Mouse (Mus musculus): ENCODE measurements around the gene Smg9. TPM values are rescaled to one million over a fixed set of nuclear protein-coding genes. Genes with fewer than 3 reads are reported as not detected.
A peak's percentile ranks its signal among the peaks of the same experiment; 100 is the strongest.

The Smg9 gene
- polyA plus RNA-seq, 1 experiment from 2014 or later = 30.6 TPM

DNA sequence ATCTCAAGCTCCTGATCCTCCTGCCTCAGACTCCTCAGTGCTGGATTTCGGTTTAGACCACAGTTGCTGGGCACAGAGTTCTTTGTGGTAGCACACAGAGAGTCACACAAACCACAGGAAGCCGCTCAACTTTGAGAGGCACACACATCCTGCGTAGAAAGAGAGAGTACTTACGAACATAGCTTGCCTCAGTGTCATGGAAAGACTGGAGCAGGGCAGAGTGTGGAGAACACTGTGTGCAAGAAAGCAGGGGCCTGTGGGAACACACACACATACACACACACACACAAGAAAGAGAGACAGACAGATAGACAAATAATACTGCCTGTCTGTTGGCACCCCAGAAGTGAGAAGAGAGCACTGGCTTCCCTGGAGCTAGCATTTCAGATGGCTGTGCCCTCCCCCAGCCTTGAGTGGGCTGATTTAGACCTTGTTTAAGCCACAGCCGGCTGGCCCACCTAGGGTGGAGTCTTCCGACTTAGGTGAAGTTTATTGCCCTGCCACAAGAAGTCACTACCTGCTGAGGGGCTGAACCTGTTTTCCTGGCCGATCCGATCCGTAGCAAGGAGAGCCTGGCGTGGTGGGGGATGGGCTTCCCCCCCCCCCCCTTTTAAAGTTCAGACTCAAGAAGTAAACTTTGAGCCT lies 58.4 kb downstream of the Smg9 start:
- no peaks in the 10 kb centered on the region for H3K9me3 ChIP-seq
- H3K27ac ChIP-seq = no peak overlapping the region
- no peak overlapping the region for H3K4me2 ChIP-seq (replicated peaks)
- H3K4me3 ChIP-seq = no peak overlapping the region
- ATAC-seq (ENCODE audit: low FRiP score, low read depth) = no peak
- no peaks in the 10 kb centered on the region for H3K27me3 ChIP-seq (replicated peaks)
- no peaks in the 10 kb centered on the region for H3K36me3 ChIP-seq
- 68% methylated on average over 10 of the region's 10 CpGs for WGBS
- H3K9ac ChIP-seq = no peak overlapping the region
- peaks cover 7% of the 10 kb centered on the region for H3K4me1 ChIP-seq

DNA sequence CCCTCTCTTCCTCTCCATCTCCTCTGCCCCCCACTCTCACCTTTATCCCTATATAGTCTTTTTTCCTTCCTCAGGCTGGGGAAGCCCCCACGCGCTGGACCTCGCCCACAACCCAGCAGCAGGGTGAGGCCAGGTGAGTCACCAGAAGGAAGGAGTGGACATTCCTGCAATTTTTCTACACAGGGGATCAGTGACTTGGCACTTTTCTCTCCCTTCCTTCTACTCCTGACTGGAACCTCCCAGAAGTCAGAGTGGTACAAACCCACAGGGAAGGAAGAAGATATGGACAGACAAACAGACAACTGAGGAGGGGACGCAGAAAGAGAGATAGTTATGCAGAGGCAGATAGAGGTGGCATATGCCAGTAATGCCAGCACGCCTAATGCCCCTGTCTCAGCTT lies 60.0 kb downstream of the Smg9 start:
- no peak for ATAC-seq (ENCODE audit: low FRiP score, low read depth)
- H3K9ac ChIP-seq = no peak overlapping the region
- H3K27me3 ChIP-seq (replicated peaks) = no peaks in the 10 kb centered on the region
- no peak overlapping the region for H3K4me2 ChIP-seq (replicated peaks)
- H3K36me3 ChIP-seq = no peaks in the 10 kb centered on the region
- H3K4me3 ChIP-seq = no peak overlapping the region
- no peaks in the 10 kb centered on the region for H3K9me3 ChIP-seq
- 85% methylated on average over 5 of the region's 5 CpGs for WGBS
- H3K27ac ChIP-seq = no peak overlapping the region
- peaks cover 11% of the 10 kb centered on the region for H3K4me1 ChIP-seq

DNA sequence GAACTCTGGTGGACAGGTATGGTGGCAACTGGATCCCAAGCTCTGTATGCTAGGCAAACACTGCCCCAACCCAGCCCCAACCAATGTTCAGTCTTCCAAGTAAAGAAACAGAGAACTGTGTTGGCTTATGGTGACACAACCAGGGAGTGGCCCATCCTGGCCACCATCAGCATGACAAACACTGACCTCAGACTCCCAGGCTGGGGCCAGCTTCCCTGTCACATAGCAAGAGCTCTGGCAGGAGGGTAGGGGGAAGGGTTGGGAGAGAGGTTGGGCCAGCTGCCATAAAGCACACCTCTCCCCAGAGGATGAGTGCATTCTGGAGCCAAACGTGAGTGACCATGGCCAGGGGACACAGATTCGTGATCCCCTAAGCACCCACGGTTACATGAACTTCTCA lies 60.4 kb downstream of the Smg9 start:
- no peak overlapping the region for H3K4me2 ChIP-seq (replicated peaks)
- ATAC-seq (ENCODE audit: low FRiP score, low read depth) = no peak
- H3K9me3 ChIP-seq = no peaks in the 10 kb centered on the region
- WGBS = 58% methylated on average over 3 of the region's 3 CpGs
- no peak overlapping the region for H3K27ac ChIP-seq
- no peak overlapping the region for H3K9ac ChIP-seq
- peaks cover 11% of the 10 kb centered on the region for H3K4me1 ChIP-seq
- no peak overlapping the region for H3K4me3 ChIP-seq
- no peaks in the 10 kb centered on the region for H3K36me3 ChIP-seq
- no peaks in the 10 kb centered on the region for H3K27me3 ChIP-seq (replicated peaks)

DNA sequence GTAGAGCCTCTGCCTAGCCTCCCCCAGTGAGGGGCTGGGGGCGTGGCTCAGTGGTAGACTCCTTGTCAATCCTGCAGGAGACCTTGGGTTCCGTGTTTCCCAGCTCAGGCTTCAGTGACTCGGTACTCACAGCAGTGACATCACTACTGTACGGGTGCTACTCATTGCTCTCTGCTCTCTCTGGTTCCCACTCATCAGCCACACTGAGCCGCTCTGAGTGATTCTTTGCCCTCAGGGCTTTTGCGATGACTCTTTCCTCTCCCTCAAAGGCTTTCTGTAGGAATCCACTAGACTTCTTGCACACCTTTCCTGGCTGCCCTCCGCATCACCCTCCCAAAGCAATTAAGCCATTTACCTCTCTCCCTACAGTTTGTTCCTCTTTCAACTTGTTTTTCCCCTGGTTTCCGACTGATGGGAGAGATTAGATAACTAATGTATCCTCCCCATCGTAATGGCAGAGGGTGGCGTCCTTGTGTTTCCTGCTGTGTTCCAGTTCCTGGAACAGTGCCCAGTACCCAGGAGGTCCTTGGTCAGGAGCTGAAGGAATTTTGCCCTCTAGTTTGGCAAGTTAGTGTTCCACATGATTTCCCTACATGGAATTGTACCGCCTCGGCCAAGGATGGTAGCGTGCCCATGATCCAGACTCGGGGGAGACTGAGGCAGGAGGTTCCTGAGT lies 62.1 kb downstream of the Smg9 start:
- Histone ChIP-seq H3K27me3 (replicated peaks) (no peaks in the 10 kb centered on the region), H3K4me2 (replicated peaks) (no peak overlapping the region), H3K9ac (no peak overlapping the region), H3K36me3 (no peaks in the 10 kb centered on the region), H3K4me1 (peaks cover 11% of the 10 kb centered on the region), H3K9me3 (no peaks in the 10 kb centered on the region), H3K4me3 (no peak overlapping the region), H3K27ac (no peak overlapping the region)
- ATAC-seq (ENCODE audit: low FRiP score, low read depth) = no peak
- 68% methylated on average over 14 of the region's 14 CpGs for WGBS

DNA sequence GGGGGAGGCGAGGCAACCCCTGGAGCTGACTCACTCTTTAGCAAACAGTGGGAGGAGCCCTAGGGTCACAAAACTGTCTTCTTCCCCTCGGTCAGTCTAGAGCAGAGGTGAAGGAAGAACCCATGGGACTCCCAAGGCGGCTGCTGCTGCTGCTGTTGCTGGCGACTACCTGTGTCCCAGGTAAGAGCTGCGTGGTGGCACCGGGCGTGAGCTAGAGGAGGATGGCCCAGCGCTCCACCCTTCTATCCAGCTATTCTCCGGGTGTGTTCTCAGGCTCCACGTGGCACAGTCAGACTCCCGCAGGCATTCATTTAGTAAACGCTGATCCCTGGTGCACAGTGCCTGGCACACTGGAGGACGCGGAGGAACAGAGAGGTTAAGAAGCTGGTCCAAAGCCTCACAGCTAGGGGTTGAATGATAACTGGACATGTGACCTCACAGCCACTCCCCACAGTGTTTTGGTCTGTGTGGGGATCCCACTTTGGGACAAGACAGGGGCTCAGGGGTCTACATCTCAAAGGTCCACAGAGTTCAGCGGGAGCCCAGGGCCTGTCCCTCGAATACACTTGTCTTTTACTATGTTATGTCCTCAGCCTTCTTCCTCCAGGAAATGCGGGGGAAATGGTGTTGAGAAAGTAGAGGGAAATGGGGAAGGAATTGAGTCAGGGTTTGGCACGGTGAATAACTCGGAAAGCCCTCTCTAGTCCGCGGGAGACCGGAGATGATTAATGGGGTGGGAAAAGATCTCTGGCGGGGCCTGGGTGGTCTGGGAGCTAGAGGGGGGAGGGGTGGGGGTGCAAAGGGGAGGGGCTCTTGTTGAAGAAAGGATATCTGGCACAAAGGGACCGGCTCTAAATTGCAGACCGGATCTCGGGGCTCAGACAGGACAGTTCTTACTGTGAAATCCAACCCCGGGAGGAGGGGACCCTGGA lies 63.2 kb downstream of the Smg9 start, which contains the start of gene Plaur:
Gene Plaur (plus strand): TSS at position 97 of the 932 bp plus-strand sequence.
- no peak within 1 kb of the TSS for H3K4me3 ChIP-seq
- WGBS = 9% methylated on average over 27 of the region's 27 CpGs
- H3K27ac ChIP-seq = no peak within 1 kb of the TSS

DNA sequence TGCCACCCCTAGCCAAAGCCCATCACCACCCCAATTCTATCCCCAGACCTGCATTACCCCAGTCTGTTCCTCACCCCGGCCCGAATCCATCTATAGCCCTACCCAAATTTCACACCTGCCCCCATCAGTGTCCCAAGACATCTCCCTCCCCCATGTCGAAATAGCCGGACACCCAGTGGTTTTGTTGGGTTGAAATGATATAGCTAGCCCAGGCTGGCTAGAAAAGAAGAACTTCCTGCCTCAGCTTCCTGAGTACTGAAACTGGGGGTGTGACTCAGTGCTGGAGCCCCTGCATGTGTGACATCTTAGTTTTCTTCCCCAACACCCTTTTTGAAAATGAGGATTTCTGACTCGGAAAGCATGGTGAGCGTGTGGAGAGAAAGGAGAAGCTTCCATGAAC lies 67.4 kb downstream of the Smg9 start:
- WGBS = 93% methylated on average over 6 of the region's 6 CpGs
- no peak for ATAC-seq (ENCODE audit: low FRiP score, low read depth)
- no peak overlapping the region for H3K9ac ChIP-seq

More for the DNA sequence above, 63.2 kb downstream of the Smg9 start, which contains the start of gene Plaur:
- ATAC-seq (ENCODE audit: low FRiP score, low read depth) = peak; percentile 63
- Histone ChIP-seq H3K36me3 (no peaks in the 10 kb centered on the region), H3K27me3 (replicated peaks) (no peaks in the 10 kb centered on the region), H3K4me1 (peaks cover 11% of the 10 kb centered on the region), H3K9ac (no peak within 1 kb of the TSS), H3K9me3 (no peaks in the 10 kb centered on the region), H3K4me2 (replicated peaks) (peak within 1 kb of the TSS; percentile 42)

DNA sequence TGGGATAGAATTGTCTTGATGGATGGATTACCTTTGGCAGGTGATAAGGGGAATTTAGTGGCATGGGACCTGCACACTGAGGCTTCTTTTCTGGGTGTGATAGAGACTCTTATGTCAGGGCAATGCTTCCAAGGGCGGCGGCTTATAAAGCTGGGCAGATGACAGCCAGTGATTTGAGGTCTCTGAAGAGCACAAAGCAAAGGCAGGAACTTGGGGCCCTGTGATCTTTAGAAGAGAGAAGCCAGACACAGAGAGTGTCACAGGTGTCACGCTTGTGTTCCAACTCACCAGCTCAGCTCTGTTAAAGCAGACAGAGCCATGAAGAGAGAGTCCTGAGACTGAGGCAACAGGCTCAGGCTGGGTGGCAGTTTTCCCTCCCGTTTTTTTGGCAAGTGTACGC lies 68.5 kb downstream of the Smg9 start:
- H3K4me1 ChIP-seq = peaks cover 4% of the 10 kb centered on the region; the same call in 1 of the 2 replicates
- no peak overlapping the region for H3K4me2 ChIP-seq (replicated peaks)
- H3K36me3 ChIP-seq = no peaks in the 10 kb centered on the region
- H3K27me3 ChIP-seq (replicated peaks) = no peaks in the 10 kb centered on the region
- no peak overlapping the region for H3K27ac ChIP-seq
- no peak overlapping the region for H3K9ac ChIP-seq
- 83% methylated on average over 5 of the region's 5 CpGs for WGBS
- H3K4me3 ChIP-seq = no peak overlapping the region
- 0 out of 2 replicates have a peak, but pooled peaks cover 3% of the 10 kb centered on the region for H3K9me3 ChIP-seq
- no peak for ATAC-seq (ENCODE audit: low FRiP score, low read depth)

More for the DNA sequence above, 67.4 kb downstream of the Smg9 start:
- Histone ChIP-seq H3K4me3 (no peak overlapping the region), H3K36me3 (no peaks in the 10 kb centered on the region), H3K4me1 (peaks cover 11% of the 10 kb centered on the region), H3K27me3 (replicated peaks) (no peaks in the 10 kb centered on the region), H3K9me3 (0 out of 2 replicates have a peak, but pooled peaks cover 3% of the 10 kb centered on the region), H3K27ac (no peak overlapping the region), H3K4me2 (replicated peaks) (no peak overlapping the region)

DNA sequence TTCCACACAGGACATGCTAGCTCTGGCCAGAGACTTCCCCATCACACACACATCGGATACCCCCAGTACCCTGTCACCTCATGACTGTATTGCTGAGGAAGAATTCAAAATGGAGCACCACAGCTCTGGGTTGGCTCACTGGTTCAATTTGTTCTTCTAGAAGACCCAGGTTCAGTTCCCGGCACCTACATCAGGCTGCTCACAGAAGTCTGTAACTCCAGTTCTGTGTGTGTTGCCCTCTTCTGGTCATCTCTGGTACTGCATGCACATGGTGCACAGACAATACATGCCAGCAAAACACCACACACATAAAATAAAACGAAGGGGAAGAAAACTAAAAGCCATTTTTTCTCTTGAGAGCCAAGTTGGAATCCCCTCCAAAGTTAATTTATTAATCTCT lies 69.7 kb downstream of the Smg9 start:
- WGBS = 81% methylated on average over 3 of the region's 3 CpGs
- Histone ChIP-seq H3K36me3 (no peaks in the 10 kb centered on the region), H3K9ac (no peak overlapping the region), H3K4me2 (replicated peaks) (no peak overlapping the region), H3K9me3 (0 out of 2 replicates have a peak, but pooled peaks cover 3% of the 10 kb centered on the region), H3K4me3 (no peak overlapping the region), H3K27me3 (replicated peaks) (no peaks in the 10 kb centered on the region), H3K27ac (no peak overlapping the region), H3K4me1 (no peaks in the 10 kb centered on the region)
- ATAC-seq (ENCODE audit: low FRiP score, low read depth) = no peak

DNA sequence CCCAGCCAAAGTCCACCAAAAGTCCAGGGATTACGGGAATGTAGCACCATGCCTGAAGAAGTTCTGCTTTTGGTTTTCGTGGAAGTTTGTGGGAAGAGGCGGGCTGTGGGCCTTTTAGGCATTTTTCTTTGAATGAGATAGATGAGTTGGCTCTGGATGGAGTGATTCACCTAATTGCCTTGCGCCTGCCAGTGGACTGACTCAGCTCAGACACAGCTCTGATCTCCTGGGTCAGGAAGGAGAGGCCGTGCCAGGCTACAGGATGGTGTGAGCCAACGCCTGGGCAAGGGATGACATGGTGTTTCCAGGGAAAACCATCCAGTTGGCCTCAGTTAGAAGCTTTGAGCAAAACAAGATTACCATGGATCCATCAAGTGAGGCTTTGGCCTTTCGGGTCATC lies 70.9 kb downstream of the Smg9 start:
- Histone ChIP-seq H3K27ac (no peak overlapping the region), H3K4me2 (replicated peaks) (no peak overlapping the region), H3K9me3 (0 out of 2 replicates have a peak, but pooled peaks cover 3% of the 10 kb centered on the region), H3K9ac (no peak overlapping the region), H3K4me1 (no peaks in the 10 kb centered on the region), H3K4me3 (no peak overlapping the region), H3K27me3 (replicated peaks) (no peaks in the 10 kb centered on the region), H3K36me3 (no peaks in the 10 kb centered on the region)
- WGBS = 96% methylated on average over 7 of the region's 7 CpGs
- no peak for ATAC-seq (ENCODE audit: low FRiP score, low read depth)

Other genes starting within 250 kb of the Smg9 start
- 4.9 and 6.1 TPM in 2 replicates for gene Zfp114, start 224.6 kb upstream of the Smg9 start, polyA plus RNA-seq (2016; fragmentation: Nextera tagmentation; extraction: Ambion mirVana)
- gene Zfp111, start 188.2 kb upstream of the Smg9 start, polyA plus RNA-seq (2016; fragmentation: Nextera tagmentation; extraction: Ambion mirVana) = 8.2 and 8.8 TPM in 2 replicates
- gene Zfp109, start 162.1 kb upstream of the Smg9 start, polyA plus RNA-seq (2016; fragmentation: Nextera tagmentation; extraction: Ambion mirVana) = 4.3 and 4.4 TPM in 2 replicates
- 3.3 and 3.7 TPM in 2 replicates for gene Zfp108, start 144.8 kb upstream of the Smg9 start, polyA plus RNA-seq (2016; fragmentation: Nextera tagmentation; extraction: Ambion mirVana)
- 7.1 and 7.2 TPM in 2 replicates for gene Zfp93, start 129.2 kb upstream of the Smg9 start, polyA plus RNA-seq (2016; fragmentation: Nextera tagmentation; extraction: Ambion mirVana)
- gene Zfp61, start 98.4 kb upstream of the Smg9 start, polyA plus RNA-seq (2016; fragmentation: Nextera tagmentation; extraction: Ambion mirVana) = 41.3 and 43.7 TPM in 2 replicates
- 16.3 and 18.4 TPM in 2 replicates for gene Zfp94, start 83.0 kb upstream of the Smg9 start, polyA plus RNA-seq (2016; fragmentation: Nextera tagmentation; extraction: Ambion mirVana)
- gene Tescl, start 65.7 kb upstream of the Smg9 start, polyA plus RNA-seq (2016; fragmentation: Nextera tagmentation; extraction: Ambion mirVana) = not detected in 2 replicates
- not detected in 2 replicates for gene Lypd5, start 50.4 kb upstream of the Smg9 start, polyA plus RNA-seq (2016; fragmentation: Nextera tagmentation; extraction: Ambion mirVana)
- gene Kcnn4, start 29.4 kb upstream of the Smg9 start, polyA plus RNA-seq (2016; fragmentation: Nextera tagmentation; extraction: Ambion mirVana) = 1.7 and 2.3 TPM in 2 replicates
- gene Irgc1, start 52.7 kb downstream of the Smg9 start, polyA plus RNA-seq (2016; fragmentation: Nextera tagmentation; extraction: Ambion mirVana) = not detected in 2 replicates
- 1.7 and 2.0 TPM in 2 replicates for gene Plaur, start 62.9 kb downstream of the Smg9 start, polyA plus RNA-seq (2016; fragmentation: Nextera tagmentation; extraction: Ambion mirVana)
- gene Cadm4, start 82.4 kb downstream of the Smg9 start, polyA plus RNA-seq (2016; fragmentation: Nextera tagmentation; extraction: Ambion mirVana) = 42.8 and 60.0 TPM in 2 replicates
- gene Zfp428, start 107.4 kb downstream of the Smg9 start, polyA plus RNA-seq (2016; fragmentation: Nextera tagmentation; extraction: Ambion mirVana) = 172 and 176 TPM in 2 replicates
- gene AC161166.1, start 112.8 kb downstream of the Smg9 start, polyA plus RNA-seq (2016; fragmentation: Nextera tagmentation; extraction: Ambion mirVana) = 1.2 and 1.5 TPM in 2 replicates
- 27.5 and 30.7 TPM in 2 replicates for gene Irgq, start 131.1 kb downstream of the Smg9 start, polyA plus RNA-seq (2016; fragmentation: Nextera tagmentation; extraction: Ambion mirVana)
- not detected in 2 replicates for gene Pinlyp, start 146.5 kb downstream of the Smg9 start, polyA plus RNA-seq (2016; fragmentation: Nextera tagmentation; extraction: Ambion mirVana)
- 83.4 and 89.8 TPM in 2 replicates for gene Xrcc1, start 146.7 kb downstream of the Smg9 start, polyA plus RNA-seq (2016; fragmentation: Nextera tagmentation; extraction: Ambion mirVana)
- 17.2 and 18.7 TPM in 2 replicates for gene Ethe1, start 187.9 kb downstream of the Smg9 start, polyA plus RNA-seq (2016; fragmentation: Nextera tagmentation; extraction: Ambion mirVana)
- gene Zfp575, start 188.0 kb downstream of the Smg9 start, polyA plus RNA-seq (2016; fragmentation: Nextera tagmentation; extraction: Ambion mirVana) = 4.3 and 4.5 TPM in 2 replicates
- not detected in 2 replicates for gene Phldb3, start 211.1 kb downstream of the Smg9 start, polyA plus RNA-seq (2016; fragmentation: Nextera tagmentation; extraction: Ambion mirVana)
- 0.43 and 0.87 TPM in 2 replicates for gene Lypd3, start 236.9 kb downstream of the Smg9 start, polyA plus RNA-seq (2016; fragmentation: Nextera tagmentation; extraction: Ambion mirVana)

All from neural tube, embryonic 12.5 days (tissue).